Comparison of ENCODE assay signal across 19 mouse cellular contexts in genomic region chr2:85280580-85280979, GRCm38 (mm10). TPM values are rescaled to one million over a fixed set of nuclear protein-coding genes. Genes with fewer than 3 reads are reported as not detected.
DNase-seq lines count a peak whose midpoint lies in the region; ATAC-seq and TF ChIP-seq lines count a peak whose summit lies in the region.
"Had no signal": no experiment of that assay in that cellular context is flagged by ENCODE, and none has a peak within 500 bp of the region (broad histone marks: within the 10 kb centered on the region; RNA-seq: fewer than 3 reads in every experiment).

No protein-coding gene starts in this region.

- WGBS in heart, embryonic 13.5 days: 39% methylated on average over 2 of the region's 2 CpGs
- WGBS in heart, embryonic 12.5 days: 38% methylated on average over 2 of the region's 2 CpGs
- WGBS in kidney, postnatal 0 days: 47% methylated on average over 2 of the region's 2 CpGs
- WGBS in neural tube, embryonic 13.5 days: 42% methylated on average over 2 of the region's 2 CpGs
- WGBS in midbrain, embryonic 10.5 days: 57% methylated on average over 2 of the region's 2 CpGs

- peak overlapping the region; percentile 39; the same call in 1 of the 2 replicates for H3K27ac ChIP-seq in heart, embryonic 13.5 days (replicated peaks)
- H3K27ac ChIP-seq in heart, embryonic 12.5 days (ENCODE audit: poor library complexity, severe bottlenecking): no peak overlapping the region
- no peak overlapping the region for H3K27ac ChIP-seq in kidney, postnatal 0 days
- H3K27ac ChIP-seq in neural tube, embryonic 13.5 days (replicated peaks): no peak overlapping the region
- H3K27ac ChIP-seq in midbrain, embryonic 10.5 days (replicated peaks): no peak overlapping the region
- H3K27ac ChIP-seq: embryonic facial prominence, embryonic 12.5 days; hindbrain, embryonic 10.5 days; hindbrain, embryonic 14.5 days; intestine, embryonic 15.5 days had no signal

- no peak overlapping the region for H3K4me3 ChIP-seq in heart, embryonic 13.5 days
- no peak overlapping the region for H3K4me3 ChIP-seq in heart, embryonic 12.5 days
- no peak overlapping the region for H3K4me3 ChIP-seq in kidney, postnatal 0 days (replicated peaks; ENCODE audit: low read depth, low read length)
- H3K4me3 ChIP-seq in neural tube, embryonic 13.5 days: no peak overlapping the region
- H3K4me3 ChIP-seq in midbrain, embryonic 10.5 days: no peak overlapping the region
- H3K4me3 ChIP-seq: embryonic facial prominence, embryonic 12.5 days; hindbrain, embryonic 10.5 days; intestine, embryonic 15.5 days had no signal

- no peak overlapping the region for H3K9ac ChIP-seq in heart, embryonic 13.5 days
- H3K9ac ChIP-seq in heart, embryonic 12.5 days: no peak overlapping the region
- no peak overlapping the region for H3K9ac ChIP-seq in kidney, postnatal 0 days (ENCODE audit: low read depth, low read length)
- H3K9ac ChIP-seq in neural tube, embryonic 13.5 days: no peak overlapping the region
- H3K9ac ChIP-seq: embryonic facial prominence, embryonic 12.5 days; forebrain, postnatal 0 days; hindbrain, embryonic 14.5 days; intestine, embryonic 15.5 days had no signal

- H3K27me3 ChIP-seq in heart, embryonic 13.5 days (replicated peaks): no peaks in the 10 kb centered on the region
- no peaks in the 10 kb centered on the region for H3K27me3 ChIP-seq in heart, embryonic 12.5 days (replicated peaks)
- H3K27me3 ChIP-seq in kidney, postnatal 0 days (ENCODE audit: insufficient read depth, low read length): no peaks in the 10 kb centered on the region
- no peaks in the 10 kb centered on the region for H3K27me3 ChIP-seq in neural tube, embryonic 13.5 days
- H3K27me3 ChIP-seq in midbrain, embryonic 10.5 days (ENCODE audit: low read depth, poor library complexity, severe bottlenecking): no peaks in the 10 kb centered on the region
- H3K27me3 ChIP-seq: embryonic facial prominence, embryonic 12.5 days; intestine, embryonic 15.5 days had no signal

- ATAC-seq in heart, embryonic 13.5 days (ENCODE audit: extremely low read depth, insufficient number of reproducible peaks, low FRiP score, low TSS enrichment): no peak
- no peak for ATAC-seq in heart, embryonic 12.5 days (ENCODE audit: insufficient number of reproducible peaks, low FRiP score)
- no peak for ATAC-seq in kidney, postnatal 0 days (replicated peaks; ENCODE audit: low FRiP score, low read depth)
- peak; percentile 36; the same call in 1 of the 2 replicates for ATAC-seq in neural tube, embryonic 13.5 days (ENCODE audit: low read depth)
- ATAC-seq: forebrain, postnatal 0 days; intestine, embryonic 15.5 days had no signal

- no peak for TF ChIP-seq CTCF in kidney, postnatal 0 days (IDR thresholded peaks at IDR 0.05; ENCODE audit: low read depth)

- peaks cover 14% of the 10 kb centered on the region for H3K4me1 ChIP-seq in heart, embryonic 13.5 days
- H3K4me1 ChIP-seq in heart, embryonic 12.5 days (replicated peaks): peaks cover 9% of the 10 kb centered on the region
- no peaks in the 10 kb centered on the region for H3K4me1 ChIP-seq in kidney, postnatal 0 days (replicated peaks; ENCODE audit: insufficient read depth, low read length)
- H3K4me1 ChIP-seq in neural tube, embryonic 13.5 days (replicated peaks): 0 out of 2 replicates have a peak, but pooled peaks cover 8% of the 10 kb centered on the region
- H3K4me1 ChIP-seq in midbrain, embryonic 10.5 days: peaks cover 5% of the 10 kb centered on the region; the same call in 1 of the 2 replicates
- H3K4me1 ChIP-seq: embryonic facial prominence, embryonic 12.5 days had no signal

- no peaks in the 10 kb centered on the region for H3K9me3 ChIP-seq in heart, embryonic 13.5 days
- no peaks in the 10 kb centered on the region for H3K9me3 ChIP-seq in heart, embryonic 12.5 days (replicated peaks)
- no peaks in the 10 kb centered on the region for H3K9me3 ChIP-seq in kidney, postnatal 0 days (replicated peaks; ENCODE audit: low read length)
- no peaks in the 10 kb centered on the region for H3K9me3 ChIP-seq in neural tube, embryonic 13.5 days
- H3K9me3 ChIP-seq in midbrain, embryonic 10.5 days (replicated peaks): no peaks in the 10 kb centered on the region
- H3K9me3 ChIP-seq: embryonic facial prominence, embryonic 12.5 days; hindbrain, embryonic 10.5 days; intestine, embryonic 15.5 days had no signal

- H3K36me3 ChIP-seq in heart, embryonic 13.5 days: no peaks in the 10 kb centered on the region
- H3K36me3 ChIP-seq in heart, embryonic 12.5 days: no peaks in the 10 kb centered on the region
- H3K36me3 ChIP-seq in kidney, postnatal 0 days (ENCODE audit: insufficient read depth, low read length): no peaks in the 10 kb centered on the region
- H3K36me3 ChIP-seq in neural tube, embryonic 13.5 days: no peaks in the 10 kb centered on the region
- H3K36me3 ChIP-seq in midbrain, embryonic 10.5 days: no peaks in the 10 kb centered on the region
- H3K36me3 ChIP-seq: embryonic facial prominence, embryonic 12.5 days; hindbrain, embryonic 10.5 days; intestine, embryonic 15.5 days had no signal

- H3K4me2 ChIP-seq in heart, embryonic 13.5 days: no peak overlapping the region
- H3K4me2 ChIP-seq in heart, embryonic 12.5 days: no peak overlapping the region
- H3K4me2 ChIP-seq in kidney, postnatal 0 days (ENCODE audit: low read length): no peak overlapping the region
- H3K4me2 ChIP-seq in neural tube, embryonic 13.5 days: no peak overlapping the region
- H3K4me2 ChIP-seq: embryonic facial prominence, embryonic 12.5 days; heart, embryonic 11.5 days; hindbrain, embryonic 14.5 days; intestine, embryonic 15.5 days had no signal

- DNase-seq in kidney, postnatal 0 days (ENCODE audit: low spot score): peak; percentile 27
- no peak for DNase-seq in kidney, postnatal 36 days
- no peak for DNase-seq in neural tube, embryonic 10.5 days (ENCODE audit: extremely low spot score, low spot score)
- peak; percentile 8 for DNase-seq in skeletal muscle tissue, adult 2 months (ENCODE audit: low read depth, low spot score)
- DNase-seq in midbrain, embryonic 10.5 days (ENCODE audit: low spot score): no peak
- DNase-seq: adrenal gland, adult 8-10 months; cerebellum, adult 11 months; cerebellum, adult 8-10 months; cerebellum, postnatal 14 days; forebrain, postnatal 0 days had no signal

RNA-seq across cellular contexts. Expression of gene Olfr987, which starts 58.5 kb away (rescaled TPM):
- polyA plus RNA-seq in heart, embryonic 13.5 days (2015; fragmentation: Nextera tagmentation; extraction: Ambion mirVana): not detected in 2 replicates
- not detected in 2 replicates for polyA plus RNA-seq in heart, embryonic 12.5 days (2016; fragmentation: Nextera tagmentation; extraction: Ambion mirVana)
- polyA plus RNA-seq in kidney, postnatal 0 days (2015; fragmentation: Nextera tagmentation; extraction: Ambion mirVana): not detected in 2 replicates
- not detected in 2 replicates for polyA plus RNA-seq in neural tube, embryonic 13.5 days (2015; fragmentation: Nextera tagmentation; extraction: Ambion mirVana)
- polyA plus RNA-seq in midbrain, embryonic 10.5 days (2016; fragmentation: Nextera tagmentation; extraction: Ambion mirVana): not detected in 2 replicates
- polyA plus RNA-seq: embryonic facial prominence, embryonic 12.5 days; forebrain, embryonic 11.5 days; forebrain, postnatal 0 days; heart, embryonic 11.5 days; hindbrain, embryonic 10.5 days; hindbrain, embryonic 14.5 days; intestine, embryonic 15.5 days had no signal

Comparison
In these comparisons a context has a peak if more than half of its experiments do, and no peak if none do; other contexts are left out.
1. DNase-seq: peak in kidney, postnatal 0 days (single experiment) and skeletal muscle tissue, adult 2 months (single experiment); none in kidney, postnatal 36 days (0 of 2), neural tube, embryonic 10.5 days (single experiment) and midbrain, embryonic 10.5 days (single experiment).